Mouse (Mus musculus): Measurements from ENCODE around the gene Palm2. TPM values are rescaled to one million over a fixed set of nuclear protein-coding genes. Genes with fewer than 3 reads are reported as not detected.

The Palm2 gene
- total and polyA plus RNA-seq, 3 experiments = not detected

DNA sequence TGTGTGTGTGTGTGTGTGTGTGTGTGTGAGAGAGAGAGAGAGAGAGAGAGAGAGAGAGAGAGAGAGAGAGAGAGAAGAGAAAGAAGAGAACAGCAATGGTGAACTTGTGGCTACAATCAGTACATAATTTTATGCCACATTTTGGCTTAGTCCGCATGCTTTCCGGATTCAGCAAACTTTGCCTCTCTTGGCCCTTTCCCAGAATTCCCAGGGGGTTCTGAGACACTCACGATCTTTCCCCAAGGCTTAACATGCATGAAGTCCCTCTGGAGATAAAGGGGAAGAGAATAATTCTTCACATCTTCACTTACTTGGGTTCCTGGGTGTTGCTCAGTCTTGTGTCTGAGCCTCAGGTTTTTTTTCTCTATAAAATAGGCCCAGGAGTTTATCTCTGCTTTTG lies 136.2 kb downstream of the Palm2 start:
- no peak overlapping the region for H3K4me3 ChIP-seq (ENCODE audit: control insufficient read depth in 1 of 2, insufficient read depth in 1 of 2, low read depth in 2 of 2, low read length in 2 of 2)
- H3K9ac ChIP-seq (ENCODE audit: control insufficient read depth, low read depth, low read length, poor library complexity, severe bottlenecking) = no peak overlapping the region
- H3K36me3 ChIP-seq (ENCODE audit: control insufficient read depth in 1 of 2, insufficient read depth in 2 of 2, low read length in 2 of 2) = no peaks in the 10 kb centered on the region
- H3K79me2 ChIP-seq (ENCODE audit: control insufficient read depth, insufficient read depth, low read length, poor library complexity) = no peaks in the 10 kb centered on the region
- no peak for DNase-seq (ENCODE audit: low read depth, low spot score)
- no peaks in the 10 kb centered on the region for H3K27me3 ChIP-seq (ENCODE audit: control insufficient read depth in 1 of 2, insufficient read depth in 2 of 2, low read length in 2 of 2)
- H3K4me1 ChIP-seq (ENCODE audit: control insufficient read depth in 1 of 2, insufficient read depth in 2 of 2, low read length in 2 of 2) = no peaks in the 10 kb centered on the region
- H3K9me3 ChIP-seq (replicated peaks; ENCODE audit: insufficient read depth, low read length) = no peaks in the 10 kb centered on the region
- TF ChIP-seq POLR2AphosphoS5 (IDR thresholded peaks at IDR 0.05; ENCODE audit: borderline replicate concordance, low read depth, low read length) (no peak), MAZ (IDR thresholded peaks at IDR 0.05; ENCODE audit: low read depth, low read length) (no peak), MYB (IDR thresholded peaks at IDR 0.05; ENCODE audit: low read depth, low read length) (no peak), TCF12 (IDR thresholded peaks at IDR 0.05; ENCODE audit: low read depth, low read length) (no peak), EP300 (IDR thresholded peaks at IDR 0.05; ENCODE audit: low read depth in 1 of 2, low read length in 2 of 2) (no peak), KAT2A (conservative IDR thresholded peaks at IDR 0.05; ENCODE audit: low read depth, low read length) (no peak), TAL1 (IDR thresholded peaks at IDR 0.05; ENCODE audit: low read length) (no peak), UBTF (IDR thresholded peaks at IDR 0.05; ENCODE audit: borderline replicate concordance, insufficient read depth, low read depth, low read length) (no peak), USF2 (IDR thresholded peaks at IDR 0.05; ENCODE audit: borderline replicate concordance in 1 of 2, insufficient read depth in 1 of 2, low read depth in 1 of 2, low read length in 2 of 2) (no peak), RAD21 (IDR thresholded peaks at IDR 0.05; ENCODE audit: low read depth, low read length) (no peak), MAFK (IDR thresholded peaks at IDR 0.05; ENCODE audit: borderline replicate concordance, low read depth, low read length) (no peak), ZNF384 (IDR thresholded peaks at IDR 0.05; ENCODE audit: low read depth, low read length) (no peak), TBP (IDR thresholded peaks at IDR 0.05; ENCODE audit: low read depth, low read length) (no peak), POLR2AphosphoS2 (IDR thresholded peaks at IDR 0.05; ENCODE audit: low read length) (no peak), RCOR1 (IDR thresholded peaks at IDR 0.05; ENCODE audit: low read depth, low read length) (no peak)
- H3K27ac ChIP-seq (ENCODE audit: control insufficient read depth, low read depth, low read length) = no peak overlapping the region

DNA sequence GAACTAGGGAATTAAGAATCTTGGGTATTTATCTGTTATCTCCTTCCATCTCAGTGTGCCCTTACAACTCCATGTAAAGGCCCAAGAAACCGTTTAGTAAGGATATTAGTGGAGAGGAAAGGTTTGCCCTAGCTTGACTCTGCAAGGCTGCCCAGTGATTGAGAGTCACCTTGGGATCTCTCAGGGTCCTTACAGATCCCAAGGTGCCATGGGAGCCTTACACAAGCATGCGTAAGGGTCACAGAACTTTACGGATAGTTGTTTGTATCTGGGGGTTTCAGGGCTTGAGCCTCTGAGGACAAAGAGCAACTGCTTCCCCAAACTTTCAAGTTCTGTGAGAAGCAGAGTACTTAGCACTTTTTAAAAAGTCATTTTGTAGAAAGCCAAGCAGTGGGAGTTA lies 140.1 kb downstream of the Palm2 start:
- Histone ChIP-seq H3K79me2 (ENCODE audit: control insufficient read depth, insufficient read depth, low read length, poor library complexity) (no peaks in the 10 kb centered on the region), H3K9me3 (replicated peaks; ENCODE audit: insufficient read depth, low read length) (no peaks in the 10 kb centered on the region), H3K27me3 (ENCODE audit: control insufficient read depth in 1 of 2, insufficient read depth in 2 of 2, low read length in 2 of 2) (no peaks in the 10 kb centered on the region; a peak in 1 of 4 replicates), H3K9ac (ENCODE audit: control insufficient read depth, low read depth, low read length, poor library complexity, severe bottlenecking) (no peak overlapping the region), H3K36me3 (ENCODE audit: control insufficient read depth in 1 of 2, insufficient read depth in 2 of 2, low read length in 2 of 2) (no peaks in the 10 kb centered on the region), H3K4me1 (ENCODE audit: control insufficient read depth in 1 of 2, insufficient read depth in 2 of 2, low read length in 2 of 2) (no peaks in the 10 kb centered on the region), H3K27ac (ENCODE audit: control insufficient read depth, low read depth, low read length) (no peak overlapping the region), H3K4me3 (ENCODE audit: control insufficient read depth in 1 of 2, insufficient read depth in 1 of 2, low read depth in 2 of 2, low read length in 2 of 2) (no peak overlapping the region)
- no peak for DNase-seq (ENCODE audit: low read depth, low spot score)
- no peak for TF ChIP-seq POLR2A (IDR thresholded peaks at IDR 0.05; ENCODE audit: control insufficient read depth in 1 of 2, insufficient read depth in 1 of 2, low read depth in 1 of 2, low read length in 2 of 2, poor library complexity in 1 of 2)
- no peak for TF ChIP-seq KAT2A (conservative IDR thresholded peaks at IDR 0.05; ENCODE audit: low read depth, low read length)
- TF ChIP-seq SIN3A (IDR thresholded peaks at IDR 0.05; ENCODE audit: low read length) = no peak
- no peak for TF ChIP-seq MAX (IDR thresholded peaks at IDR 0.05; ENCODE audit: low read length)
- no peak for TF ChIP-seq MYC (IDR thresholded peaks at IDR 0.05; ENCODE audit: low read depth, low read length)
- TF ChIP-seq ZMIZ1 (IDR thresholded peaks at IDR 0.05; ENCODE audit: low read depth, low read length) = no peak
- TF ChIP-seq MAFK (IDR thresholded peaks at IDR 0.05; ENCODE audit: borderline replicate concordance, low read depth, low read length) = no peak
- no peak for TF ChIP-seq MXI1 (IDR thresholded peaks at IDR 0.05; ENCODE audit: low read depth, low read length)
- no peak for TF ChIP-seq SMC3 (IDR thresholded peaks at IDR 0.05; ENCODE audit: low read depth, low read length)
- TF ChIP-seq E2F4 (IDR thresholded peaks at IDR 0.05; ENCODE audit: borderline replicate concordance, low read depth, low read length) = no peak
- no peak for TF ChIP-seq ZNF384 (IDR thresholded peaks at IDR 0.05; ENCODE audit: low read depth, low read length)
- TF ChIP-seq MEF2A (IDR thresholded peaks at IDR 0.05; ENCODE audit: extremely low read depth, insufficient replicate concordance, low read depth, low read length, poor library complexity, severe bottlenecking) = no peak
- no peak for TF ChIP-seq USF1 (IDR thresholded peaks at IDR 0.05; ENCODE audit: low read depth, low read length)
- no peak for TF ChIP-seq USF2 (IDR thresholded peaks at IDR 0.05; ENCODE audit: borderline replicate concordance in 1 of 2, insufficient read depth in 1 of 2, low read depth in 1 of 2, low read length in 2 of 2)
- TF ChIP-seq TCF12 (IDR thresholded peaks at IDR 0.05; ENCODE audit: low read depth, low read length) = no peak
- TF ChIP-seq CHD1 (IDR thresholded peaks at IDR 0.05; ENCODE audit: low read depth, low read length) = no peak

Measured in MEL (cell line).